Mouse (Mus musculus) ovary, adult 18-20 months (tissue): ENCODE measurements around the gene Hapln3.

ENCODE experiments used
- DNase-seq: peaks from one replicate; pipeline ENCODE4 v3.0.0; 2022; ENCODE audit warnings: low spot score, mixed read lengths

The Hapln3 gene

DNA sequence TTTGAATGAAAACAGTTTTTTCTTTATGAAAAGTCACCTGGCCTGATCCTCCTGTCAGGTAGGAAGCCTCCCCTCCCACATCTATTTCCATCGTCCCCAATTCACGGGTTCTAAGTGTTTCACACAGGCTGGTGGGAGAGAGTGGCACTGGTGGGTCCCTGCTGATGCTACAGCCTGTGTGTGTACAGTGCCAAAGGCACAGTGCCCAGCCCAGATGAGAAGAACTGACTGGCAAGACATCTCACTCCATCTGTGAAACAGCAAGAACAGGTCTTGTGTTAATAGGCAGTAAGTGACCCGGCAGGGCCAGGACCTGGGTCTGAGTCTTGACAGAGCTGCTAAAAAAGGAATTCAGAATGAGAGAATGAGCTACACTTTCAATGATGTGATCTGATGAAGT lies 51.6 kb downstream of the Hapln3 start:
- no peak for DNase-seq

DNA sequence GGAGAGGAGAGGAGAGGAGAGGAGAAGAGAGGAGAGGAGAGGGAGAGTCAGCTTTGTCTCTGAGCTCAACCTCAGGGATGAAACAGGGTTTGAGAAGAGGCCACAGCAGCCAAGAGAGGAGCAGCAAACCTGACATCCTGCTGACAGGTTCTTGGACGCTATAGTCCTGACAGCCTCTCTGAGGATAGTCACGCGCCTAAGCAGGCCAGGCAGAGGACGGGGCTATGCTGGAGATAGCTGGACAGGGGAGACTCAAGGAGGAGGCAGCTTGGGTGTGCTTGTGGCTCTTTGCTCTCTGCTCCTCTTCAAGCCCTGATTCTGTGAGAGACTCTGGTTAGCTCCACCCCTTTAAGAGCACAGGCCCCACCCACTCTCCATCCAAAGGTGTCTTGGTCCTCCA lies 62.6 kb downstream of the Hapln3 start:
- DNase-seq = no peak

DNA sequence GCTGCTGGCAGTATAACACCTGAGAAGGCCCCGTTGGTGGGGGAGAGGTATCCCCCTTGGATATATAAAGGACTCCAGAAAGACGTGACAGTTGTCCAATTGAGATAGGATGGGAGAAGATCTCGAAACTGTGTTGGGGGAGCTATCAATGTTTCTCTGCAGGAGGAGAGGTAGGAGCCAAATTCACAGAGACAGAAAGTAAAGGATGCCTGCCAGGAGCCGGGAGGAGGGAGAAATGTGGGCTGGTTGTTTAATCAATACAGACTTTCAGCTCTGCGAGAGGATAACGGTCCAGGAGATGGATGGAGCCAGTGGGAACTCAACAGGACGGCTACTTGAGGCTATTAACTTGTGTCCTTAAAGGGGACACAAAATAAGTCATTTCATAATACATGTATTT lies 63.4 kb downstream of the Hapln3 start:
- DNase-seq = no peak
